Mouse (Mus musculus): ENCODE measurements around the gene Epb41.
A peak's percentile ranks its signal among the peaks of the same experiment; 100 is the strongest.

Gene Epb41

DNA sequence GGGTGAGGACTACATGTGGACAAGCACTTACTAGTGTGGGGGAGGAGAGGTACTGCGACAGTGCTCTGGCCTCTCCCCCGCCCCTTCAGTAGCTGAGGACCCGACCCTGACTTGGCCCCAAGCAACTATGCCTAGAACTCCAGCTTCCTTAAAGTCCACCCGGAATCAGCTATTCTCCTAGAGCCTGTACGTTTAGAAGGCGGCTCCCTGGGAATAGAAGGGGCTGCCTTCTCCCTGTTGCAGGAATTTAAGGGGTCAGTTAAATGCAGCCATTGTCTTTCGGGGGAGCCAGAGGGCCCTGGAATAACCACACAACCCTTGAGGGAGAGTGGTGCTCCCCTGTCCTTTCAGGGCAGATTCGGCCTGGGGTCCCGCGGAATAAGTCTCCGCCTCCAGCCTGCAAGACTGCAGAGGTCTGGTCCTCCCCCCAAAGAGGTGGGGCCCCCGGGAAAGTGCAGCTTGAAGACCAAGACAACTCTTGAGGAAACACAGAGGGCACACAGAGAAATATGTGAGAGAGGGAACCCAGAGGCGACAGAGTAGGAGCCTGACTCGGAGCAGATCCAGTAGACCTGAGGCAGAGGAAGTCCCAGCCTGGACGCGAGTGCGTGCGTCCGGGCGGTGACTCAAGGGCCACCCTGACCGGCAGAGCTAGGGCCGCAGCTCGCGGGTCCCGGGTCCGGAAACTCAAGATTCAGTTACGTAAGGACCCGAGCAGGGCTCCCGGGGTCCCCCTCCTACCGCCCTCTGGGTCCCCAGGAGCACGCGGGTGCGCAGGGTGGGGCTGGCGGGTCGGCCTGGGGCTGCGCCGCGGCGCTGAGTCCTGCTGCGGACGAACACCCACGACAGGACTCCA is 816 bp downstream of the Epb41 start, which contains the start of gene Gm10300:
Gm10300 (plus strand) TSS at position 621 of the 856 bp plus-strand sequence.
- DNase-seq (ENCODE audit: low spot score): peak; percentile 46

DNA sequence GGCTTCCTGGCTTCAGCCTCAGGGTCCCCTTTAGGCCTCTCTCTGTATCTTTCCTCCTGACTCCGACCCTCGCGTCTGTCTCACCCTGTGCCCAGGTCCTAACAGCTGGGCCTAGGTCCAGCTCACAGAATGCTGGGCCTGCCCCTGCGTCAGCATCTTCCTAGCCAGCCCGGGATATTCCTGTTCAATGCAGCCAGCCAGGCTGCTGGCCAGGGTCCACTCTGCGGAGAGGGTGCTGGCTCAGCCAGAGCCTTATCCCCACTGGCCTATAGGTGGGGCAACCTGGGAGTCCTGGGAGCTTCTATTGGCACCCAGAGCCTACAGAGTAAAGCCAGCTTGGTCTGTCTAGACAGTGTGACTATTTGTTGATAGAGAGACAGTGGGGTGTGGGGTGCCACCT is 2.2 kb downstream of the Epb41 start:
- no peak for DNase-seq (ENCODE audit: low spot score)

DNA sequence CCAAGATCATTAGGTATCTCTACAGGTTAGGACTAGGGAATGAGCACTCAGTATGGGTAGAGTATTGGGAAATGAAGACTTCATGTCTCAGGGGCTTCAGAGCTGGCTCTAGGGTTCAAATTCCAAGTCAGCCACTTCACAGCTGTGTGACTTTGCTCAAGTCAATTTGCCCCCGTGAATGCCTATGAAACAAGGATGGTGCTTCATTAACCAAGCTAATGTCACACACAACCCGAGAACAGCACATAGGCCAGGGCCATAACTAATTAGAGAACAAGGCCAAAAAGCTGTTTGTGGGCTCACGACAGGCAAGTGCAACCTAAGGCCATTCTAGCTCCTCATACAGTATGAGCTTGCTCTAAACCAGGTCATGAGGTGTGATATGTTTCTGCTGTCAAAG is 3.0 kb downstream of the Epb41 start:
- no peak for DNase-seq (ENCODE audit: low spot score)

DNA sequence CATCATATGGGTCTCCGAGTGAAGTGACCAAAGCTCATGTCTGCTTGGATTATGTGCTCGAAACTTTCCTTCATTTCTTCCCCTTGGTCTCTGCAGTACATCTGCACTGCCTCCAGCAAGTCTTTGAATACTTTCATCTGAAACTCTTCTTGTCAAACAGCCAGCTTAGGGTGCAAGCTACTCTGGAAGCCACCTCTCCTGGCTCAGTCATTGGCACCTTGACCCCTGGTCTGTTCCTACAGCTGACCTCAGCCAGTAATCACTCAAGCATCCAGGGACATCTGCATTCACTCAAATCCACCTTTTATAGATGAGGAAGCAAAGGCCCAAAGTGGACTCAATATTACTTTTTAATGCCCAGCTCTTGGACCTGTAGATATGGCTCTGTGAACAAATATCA is 3.4 kb downstream of the Epb41 start:
- DNase-seq (ENCODE audit: low spot score): no peak

DNA sequence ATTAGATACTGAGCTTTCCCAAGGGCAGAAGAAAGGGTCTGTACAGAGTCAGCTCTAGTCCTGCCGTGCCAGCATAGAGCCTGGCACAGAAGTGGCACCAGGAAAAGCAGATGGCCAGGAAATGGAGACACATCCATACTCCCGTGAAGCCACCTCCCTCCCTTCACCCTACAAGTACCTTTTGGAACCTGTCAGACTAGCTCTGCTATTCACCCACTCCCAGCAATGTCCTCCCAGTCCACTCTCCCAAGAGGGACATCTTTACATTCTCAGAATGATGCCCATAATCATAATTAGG is 7.2 kb downstream of the Epb41 start:
- no peak for DNase-seq (ENCODE audit: low spot score)

DNA sequence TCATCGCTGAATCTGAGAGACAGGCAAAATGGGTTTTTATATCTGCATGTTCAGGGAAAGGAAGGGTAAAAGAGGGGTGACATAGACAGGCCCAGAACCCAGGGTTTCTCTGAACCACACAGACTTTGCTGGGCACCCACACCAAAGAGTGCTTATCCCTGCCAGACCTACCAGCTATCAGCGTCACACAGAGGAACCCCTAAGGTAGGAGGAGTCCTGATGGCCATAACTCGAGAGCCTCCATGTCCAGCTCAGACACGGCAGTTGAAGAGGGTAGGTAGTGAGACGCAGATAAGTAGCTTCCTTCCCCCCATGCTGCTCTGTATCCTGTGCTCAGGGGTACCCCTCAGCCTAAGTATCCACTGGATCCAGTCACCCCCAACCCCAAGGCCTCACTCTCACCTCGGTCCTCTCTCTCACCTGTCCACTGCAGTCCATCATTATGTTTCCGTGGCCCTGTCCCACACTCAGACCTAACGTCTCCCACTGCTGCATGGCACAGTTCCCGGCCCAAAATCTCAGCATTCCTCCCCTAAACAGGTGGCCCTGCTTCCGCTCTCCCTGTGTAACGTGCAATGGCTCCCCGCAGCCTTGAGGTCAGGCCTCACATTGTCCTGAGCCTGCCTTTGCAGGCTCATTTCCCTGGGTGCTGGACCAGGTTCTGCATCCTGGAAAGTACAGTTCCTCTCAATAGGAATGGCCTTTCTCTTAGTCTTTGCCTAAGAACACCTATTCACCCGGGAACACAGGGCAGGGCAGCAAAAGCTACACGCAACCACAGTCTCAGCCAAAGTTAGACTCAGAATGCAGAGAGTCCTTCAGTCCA is 7.8 kb downstream of the Epb41 start:
- no peak for DNase-seq (ENCODE audit: low spot score)

DNA sequence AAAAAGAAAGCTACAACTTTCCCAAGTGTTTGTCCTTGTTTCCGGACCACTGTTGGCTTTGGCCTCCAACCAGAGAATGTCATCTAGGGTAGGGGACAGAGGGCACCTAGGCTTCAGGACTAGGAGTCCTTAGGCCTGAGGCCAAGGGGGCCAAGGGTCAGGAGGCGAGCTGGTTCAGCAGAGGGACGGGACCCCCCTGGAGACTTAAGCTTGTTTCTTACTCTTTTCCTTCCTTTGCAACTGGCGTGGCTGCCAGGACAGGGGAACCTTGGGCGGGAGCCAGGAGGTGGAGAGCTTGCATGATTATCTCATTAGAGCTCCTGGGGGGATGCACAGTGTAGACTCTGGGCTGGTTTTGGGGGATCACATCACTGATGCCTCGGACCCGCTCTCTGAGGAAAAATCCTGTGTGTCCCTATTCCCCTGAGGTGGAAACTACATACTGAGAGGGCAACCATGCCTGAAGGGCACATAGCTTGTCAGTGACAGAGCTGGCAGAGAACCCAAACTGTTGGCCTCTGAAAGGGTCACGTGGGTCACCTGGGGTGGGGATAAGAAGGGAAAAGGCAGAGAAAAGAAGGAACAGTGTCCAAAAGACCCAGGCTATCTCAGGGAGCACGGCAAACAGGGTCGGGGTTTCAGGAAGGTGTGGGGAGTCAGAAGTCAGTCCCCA is 8.9 kb downstream of the Epb41 start:
- no peak for DNase-seq (ENCODE audit: low spot score)

DNA sequence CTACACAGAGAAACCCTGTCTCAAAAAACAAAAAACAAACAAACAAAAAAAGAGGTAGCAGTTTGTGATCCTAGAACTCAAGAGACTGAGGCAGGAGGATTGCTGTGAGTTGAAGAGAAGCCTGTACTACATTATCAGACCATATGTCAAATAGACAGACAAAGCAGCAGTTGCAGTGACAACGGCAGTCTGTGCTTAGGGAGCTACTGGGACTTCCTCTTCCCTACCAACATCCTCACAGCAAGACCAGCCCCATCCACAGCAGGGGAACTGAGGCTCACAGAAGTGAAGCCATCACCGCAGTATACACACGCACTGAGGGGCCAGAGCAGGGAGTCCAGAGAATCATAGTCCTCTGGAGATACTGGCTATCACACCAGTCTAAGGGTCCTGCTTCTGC is 9.5 kb downstream of the Epb41 start:
- no peak for DNase-seq (ENCODE audit: low spot score)

DNA sequence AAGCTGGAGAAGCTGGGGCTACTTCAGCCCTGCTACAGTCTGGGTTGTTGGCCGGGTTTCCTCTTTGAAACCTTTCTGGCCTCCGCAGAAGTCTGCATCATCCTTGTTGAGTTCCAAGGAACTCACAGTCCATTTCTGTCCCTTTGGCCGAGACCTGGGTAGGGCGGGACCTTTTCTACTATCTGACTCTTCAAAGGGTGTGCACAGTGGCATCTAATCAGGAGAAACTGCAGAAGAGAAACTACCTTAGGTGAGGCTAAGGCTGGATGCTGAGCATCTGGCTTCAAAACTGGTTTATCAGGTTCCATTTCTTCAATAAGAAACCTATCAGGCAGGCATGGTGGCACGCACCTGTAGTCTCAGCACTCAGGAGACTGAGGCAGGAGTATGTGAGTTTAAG is 10.6 kb downstream of the Epb41 start:
- no peak for DNase-seq (ENCODE audit: low spot score)

DNA sequence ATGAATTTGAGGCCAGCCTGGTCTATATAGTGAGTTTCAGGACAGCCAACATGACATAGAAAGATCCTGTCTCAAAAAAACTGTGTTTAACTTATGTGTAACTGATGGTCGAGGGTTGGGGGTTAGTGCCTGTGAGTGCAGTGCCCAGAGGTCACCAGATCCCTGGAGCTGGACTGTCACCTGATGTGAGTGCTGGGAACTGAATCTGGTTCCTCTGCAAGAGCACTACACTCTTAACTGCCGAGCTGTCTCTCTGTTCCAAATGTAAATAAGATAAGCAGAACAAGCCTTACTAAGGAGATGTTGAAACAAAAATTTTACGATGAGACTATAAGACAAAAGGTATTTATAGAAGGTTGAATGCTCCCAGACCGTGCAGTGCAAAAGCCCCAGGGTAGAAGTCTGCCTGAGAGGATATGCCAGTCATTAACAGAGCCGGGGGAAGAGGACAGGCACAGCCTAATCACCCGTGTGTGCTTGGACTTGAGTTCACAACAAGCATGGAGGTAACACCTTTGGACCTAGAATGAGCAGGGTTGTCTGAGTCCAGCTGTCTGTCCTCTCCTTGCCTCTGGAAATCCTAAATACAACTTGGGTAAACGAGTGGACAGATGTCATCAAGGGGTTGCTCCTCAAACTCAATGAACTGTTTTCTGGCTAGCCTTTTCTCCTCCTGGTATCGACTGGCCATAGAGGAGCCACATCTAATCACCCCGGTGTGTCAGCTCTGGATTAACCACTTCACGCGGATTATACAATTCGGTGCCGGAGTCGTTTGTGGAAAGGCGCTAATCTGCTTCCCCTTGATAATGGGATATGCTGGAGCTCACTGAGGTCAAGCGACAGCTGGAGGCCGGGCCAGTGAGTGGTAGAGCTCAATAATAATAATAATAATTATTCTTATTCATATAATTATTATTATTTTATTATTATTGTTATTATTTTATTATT is 11.9 kb downstream of the Epb41 start:
- DNase-seq (ENCODE audit: low spot score): no peak

DNA sequence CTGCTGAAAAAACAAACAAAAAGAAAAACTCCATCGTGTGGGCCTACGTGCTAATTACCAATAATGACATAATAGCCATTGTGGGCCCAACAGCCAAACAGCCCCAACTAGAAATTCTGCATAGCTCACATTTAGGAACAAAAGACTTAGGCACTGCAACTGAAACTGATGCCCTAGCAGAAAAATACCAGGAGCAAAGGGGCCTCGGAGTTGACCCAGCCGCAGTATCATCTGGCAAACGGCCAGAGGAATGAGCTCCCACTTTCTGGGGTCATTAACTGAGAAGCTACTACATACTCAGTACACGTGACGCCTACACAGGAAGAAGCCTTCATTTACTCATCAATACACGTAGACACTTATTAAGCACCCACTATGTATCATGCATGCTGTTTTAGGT is 12.8 kb downstream of the Epb41 start:
- DNase-seq (ENCODE audit: low spot score): no peak

DNA sequence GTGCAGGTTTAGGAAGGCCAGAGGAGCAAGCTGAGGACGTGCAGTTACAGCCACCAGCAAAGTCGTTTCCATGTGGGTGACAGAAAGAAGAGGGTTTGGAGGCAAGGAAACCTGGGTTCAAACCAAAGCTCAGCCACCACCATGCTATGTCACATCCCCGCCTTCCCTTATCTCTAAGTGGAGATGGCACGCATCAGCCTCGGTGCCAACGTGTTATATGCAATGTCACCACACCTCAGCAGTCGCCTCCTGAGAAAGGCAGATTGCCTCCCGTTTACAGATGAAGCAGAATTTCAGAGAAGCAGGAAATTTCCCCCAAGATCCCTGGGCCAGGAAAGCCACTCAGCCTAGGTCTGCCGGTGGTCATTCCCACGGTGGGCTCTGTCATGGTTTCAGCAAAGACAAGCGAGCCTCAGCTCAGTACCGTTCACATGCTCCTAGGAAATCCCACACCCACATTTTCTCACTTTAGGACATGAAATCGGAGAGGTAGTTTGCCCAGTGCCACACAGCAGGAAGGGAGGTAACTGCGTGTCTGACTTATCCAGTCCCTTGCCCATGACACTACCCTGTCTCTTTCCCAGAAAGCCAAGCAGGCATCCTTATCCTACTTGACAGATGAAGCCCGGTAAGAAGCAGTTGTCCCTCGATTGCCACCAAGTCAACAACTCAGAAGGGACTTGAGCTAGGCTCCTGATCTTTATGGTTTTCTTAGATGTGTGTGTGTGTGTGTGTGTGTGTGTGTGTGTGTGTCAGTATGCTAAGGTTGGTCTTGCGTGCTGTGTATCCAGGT is 14.9 kb downstream of the Epb41 start:
- DNase-seq (ENCODE audit: low spot score): peak; percentile 34

DNA sequence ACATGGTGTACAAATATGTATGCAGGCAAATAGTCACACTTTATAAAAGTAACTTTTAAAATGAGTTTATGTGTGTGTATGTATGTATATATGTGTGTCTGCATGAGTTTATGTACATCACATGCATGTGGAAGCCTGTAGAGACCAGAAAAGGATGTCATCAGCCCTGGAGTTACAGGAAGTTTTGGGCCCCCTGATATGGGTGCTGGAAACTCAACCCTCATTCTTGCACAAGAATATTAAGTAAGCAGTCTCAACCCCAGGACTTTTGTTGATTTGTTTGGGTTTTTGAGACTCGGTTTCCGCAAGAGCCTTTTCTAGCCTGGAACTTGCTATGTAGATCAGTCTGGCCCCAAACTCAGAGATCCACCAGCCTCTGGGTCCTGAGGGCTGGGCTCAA is 15.6 kb downstream of the Epb41 start:
- DNase-seq (ENCODE audit: low spot score): no peak

DNA sequence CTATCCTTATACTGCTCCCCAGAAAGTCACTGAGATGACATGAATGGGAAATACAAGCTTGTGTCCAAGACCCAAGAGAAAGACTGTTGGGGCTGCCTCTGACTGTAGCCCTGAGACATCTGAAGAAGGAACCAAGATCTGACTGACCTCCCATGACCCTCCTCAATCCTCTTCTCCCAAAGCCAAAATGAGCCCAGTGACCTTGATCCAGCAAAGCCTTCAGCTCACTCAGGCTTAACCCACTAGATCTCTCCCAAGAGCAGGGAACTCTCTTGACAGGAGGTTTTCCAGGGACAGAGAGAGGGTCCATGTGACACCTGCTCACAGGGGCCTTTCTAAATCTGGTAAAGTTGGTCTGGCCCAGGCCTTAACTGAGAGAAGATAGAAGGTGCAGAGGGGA is 17.8 kb downstream of the Epb41 start:
- no peak for DNase-seq (ENCODE audit: low spot score)

DNA sequence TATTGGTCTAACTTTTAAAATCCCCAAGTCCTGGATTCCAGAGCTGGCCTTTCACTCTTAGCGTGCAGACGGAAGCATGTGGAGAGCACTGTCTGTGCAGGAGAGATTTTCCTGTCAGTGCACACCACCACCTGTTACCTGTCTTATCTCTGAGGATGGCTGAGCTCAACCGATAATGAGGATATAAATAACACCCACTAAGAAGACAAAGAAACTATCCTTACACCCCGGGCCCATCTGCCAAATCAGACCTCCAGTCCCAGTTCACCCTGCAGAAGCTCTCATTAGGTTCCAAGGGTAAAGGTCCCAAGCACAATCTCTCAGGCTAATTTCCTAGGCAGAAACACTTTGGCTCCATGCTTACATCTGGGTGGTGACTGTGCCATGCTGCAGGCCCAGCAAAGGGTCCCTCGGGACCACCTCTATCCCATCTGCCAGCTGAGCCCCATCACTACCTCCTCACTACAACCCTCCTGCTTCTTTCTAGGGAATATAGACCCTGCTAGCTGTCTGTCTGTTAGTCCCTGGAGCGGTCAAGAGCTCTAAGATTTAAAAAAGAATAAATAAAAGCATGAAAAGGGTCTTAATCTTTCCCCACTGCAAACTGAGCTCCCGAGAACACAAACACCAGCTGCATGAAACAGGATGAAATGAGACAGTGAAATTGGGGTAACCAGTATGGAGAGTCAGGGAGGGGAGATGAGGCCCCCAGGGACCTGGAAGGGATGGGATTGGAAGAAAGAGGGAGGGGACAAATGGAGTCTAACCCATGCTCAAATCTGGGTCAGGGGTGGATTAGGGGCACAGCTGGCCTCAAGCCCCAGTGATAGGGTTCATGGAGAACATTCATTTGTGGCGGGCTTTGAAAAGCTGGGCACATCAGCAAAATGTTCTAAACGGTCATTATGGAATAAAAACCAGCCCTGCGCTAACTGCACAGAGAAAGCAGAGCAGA is 23.5 kb downstream of the Epb41 start:
- no peak for DNase-seq (ENCODE audit: low spot score)

DNA sequence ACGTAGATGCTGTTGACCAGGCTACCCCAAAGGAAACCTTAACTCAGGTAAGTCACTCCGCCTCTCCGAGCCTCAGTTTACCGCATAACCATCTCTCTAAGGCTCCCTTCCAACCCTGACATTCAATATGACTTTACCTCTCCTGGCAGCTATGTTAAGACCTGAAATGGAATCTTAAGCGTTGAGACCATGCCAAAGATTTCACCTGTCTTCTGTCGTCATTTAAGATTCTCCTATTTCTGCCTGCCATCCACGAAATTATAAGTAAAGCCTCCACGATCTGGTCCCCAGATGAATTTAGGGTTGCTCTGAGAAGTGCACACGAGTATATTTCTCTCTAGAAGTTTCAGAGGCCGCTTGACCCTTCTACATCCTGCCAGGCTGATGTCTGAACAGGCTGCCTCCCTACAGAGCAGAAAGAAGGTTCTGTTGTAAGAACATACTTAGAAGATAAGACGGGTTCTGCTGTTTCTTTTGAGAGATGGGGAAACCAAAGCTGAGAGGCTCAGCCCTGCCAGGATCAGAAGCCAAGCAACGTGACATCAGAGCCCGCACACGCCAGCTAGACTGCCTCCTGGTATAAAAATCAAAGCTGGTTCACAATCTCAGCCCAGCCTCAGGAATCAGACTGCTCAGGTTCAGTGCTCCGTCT is 25.4 kb downstream of the Epb41 start:
- DNase-seq (ENCODE audit: low spot score): no peak

DNA sequence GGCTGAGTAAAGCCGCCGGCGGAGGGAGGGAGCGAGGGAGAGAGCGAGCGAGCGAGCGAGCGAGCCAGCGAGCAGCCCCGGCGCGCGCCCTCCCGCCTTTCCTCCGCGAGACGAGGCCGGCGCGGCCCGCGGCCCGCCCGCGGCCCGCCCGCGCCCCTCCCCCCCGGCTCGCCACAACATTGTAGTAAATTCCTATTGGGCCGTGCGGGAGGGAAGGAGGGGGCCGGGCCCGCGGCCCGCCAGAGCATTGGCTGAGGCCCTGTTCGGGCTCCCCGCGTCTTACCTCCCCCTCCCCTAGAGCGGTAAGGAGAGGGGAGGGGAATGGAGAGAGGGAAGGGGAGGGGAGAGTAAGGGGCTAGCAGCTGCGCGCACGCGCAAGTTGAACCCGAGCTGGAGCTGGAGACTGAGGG is 26.1 kb downstream of the Epb41 start:
- DNase-seq (ENCODE audit: low spot score): peak; percentile 70

DNA sequence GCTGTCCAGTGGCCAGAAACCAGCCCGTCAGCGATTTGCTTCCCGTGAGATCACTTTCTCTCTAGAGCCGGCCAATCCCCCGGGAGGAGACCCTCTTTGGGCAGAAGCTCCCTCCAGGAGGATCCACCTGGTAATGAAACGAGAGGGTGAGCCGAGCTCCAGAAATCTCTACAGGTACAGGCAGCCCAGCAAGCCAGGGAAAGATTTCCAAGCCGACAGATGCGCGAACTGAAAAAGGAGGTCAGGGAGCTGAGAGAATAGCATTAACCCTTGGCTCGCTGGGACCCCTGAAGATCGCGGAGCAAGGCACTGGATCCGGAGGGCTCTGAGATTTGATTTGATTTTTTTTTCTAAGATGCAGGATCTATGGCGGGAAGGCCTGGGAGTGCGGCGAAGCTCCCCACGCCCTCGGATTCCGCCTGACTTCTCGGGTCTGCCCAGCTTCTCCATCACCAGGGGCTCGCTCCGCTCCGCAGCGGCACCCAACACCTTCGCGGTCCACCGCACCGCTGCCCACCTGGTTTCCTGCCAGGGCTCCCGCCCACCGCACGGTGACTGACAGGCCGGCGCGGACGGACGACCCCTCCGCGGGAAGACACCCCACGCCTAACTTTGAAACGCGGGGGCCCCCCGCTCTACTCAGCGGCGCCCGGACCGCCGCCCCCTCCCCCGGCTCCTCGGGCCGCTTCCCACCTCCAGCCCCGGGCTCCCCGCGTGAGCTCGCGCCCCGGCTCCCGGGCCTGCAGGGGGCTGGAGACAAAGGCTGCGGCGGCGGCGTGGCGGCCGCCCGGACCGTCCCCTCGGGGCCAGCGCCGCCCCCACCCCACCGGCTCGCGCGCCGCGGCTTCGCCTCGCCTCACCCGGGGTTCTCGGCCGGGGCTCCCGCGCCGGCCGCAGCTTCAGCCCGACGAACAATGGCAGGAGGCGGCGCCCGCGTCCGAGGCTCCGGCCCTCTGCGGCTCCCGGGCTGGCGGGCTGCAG is 26.8 kb downstream of the Epb41 start:
- no peak for DNase-seq (ENCODE audit: low spot score)

Data from spleen, adult 12 weeks (tissue).